Mouse (Mus musculus): ENCODE data around the gene Olfr818. TPM values are rescaled to one million over a fixed set of nuclear protein-coding genes. Genes with fewer than 3 reads are reported as not detected.

The Olfr818 gene
- polyA plus RNA-seq (2012; rRNA removed) = not detected in 2 replicates

GRCm38 (mm10) chr10:129949000-129949399 lies at the start of gene Olfr818:
TSS of gene Olfr818 (minus strand) at chr10:129949100.

GRCm38 (mm10) chr10:129984962-129985361 lies 36.1 kb upstream of the Olfr818 start, which contains the start of gene Gm10310:
TSS of gene Gm10310 (minus strand) at chr10:129985062.

GRCm38 (mm10) chr10:129976040-129976439 lies 27.1 kb upstream of the Olfr818 start, which contains the start of gene Olfr247:
TSS of gene Olfr247 (minus strand) at chr10:129976140.

DNA sequence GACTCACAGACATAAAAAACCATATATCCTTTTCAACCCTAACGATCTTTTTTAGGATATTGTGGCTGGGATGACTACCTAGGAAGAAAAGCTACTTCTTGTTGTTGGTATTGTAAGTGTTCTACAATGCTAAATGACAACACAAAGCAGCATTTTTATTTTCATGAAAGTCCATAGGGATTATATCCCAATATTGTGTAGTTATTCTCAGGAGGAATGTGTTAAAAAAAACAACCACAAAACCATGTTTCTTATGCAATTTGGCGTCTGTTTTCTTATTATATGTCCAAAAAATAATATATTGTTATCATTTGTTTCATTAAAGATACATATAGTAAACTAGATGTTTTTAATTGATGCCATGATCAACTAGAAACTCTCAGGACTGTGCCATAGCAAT lies 18.3 kb upstream of the Olfr818 start, which contains the start of gene Olfr819:
Olfr819 (minus strand) TSS at position 101 of the 400 bp plus-strand sequence.

GRCm38 (mm10) chr10:129915497-129915896 lies 33.4 kb downstream of the Olfr818 start, which contains the start of gene Olfr816:
TSS of gene Olfr816 (minus strand) at chr10:129915597.

GRCm38 (mm10) chr10:129905767-129906166 lies 43.1 kb downstream of the Olfr818 start, which contains the start of gene Olfr815:
TSS of gene Olfr815 (minus strand) at chr10:129905867.

Other genes starting within 250 kb of the Olfr818 start
- not detected in 2 replicates for gene Olfr804, start 245.9 kb downstream of the Olfr818 start, polyA plus RNA-seq (2012; rRNA removed)
- gene Olfr805, start 219.7 kb downstream of the Olfr818 start, polyA plus RNA-seq (2012; rRNA removed) = not detected in 2 replicates
- gene Olfr806, start 207.2 kb downstream of the Olfr818 start, polyA plus RNA-seq (2012; rRNA removed) = not detected in 2 replicates
- not detected in 2 replicates for gene Olfr807, start 191.3 kb downstream of the Olfr818 start, polyA plus RNA-seq (2012; rRNA removed)
- not detected in 2 replicates for gene Olfr808, start 183.6 kb downstream of the Olfr818 start, polyA plus RNA-seq (2012; rRNA removed)
- not detected in 2 replicates for gene Olfr809, start 174.5 kb downstream of the Olfr818 start, polyA plus RNA-seq (2012; rRNA removed)
- not detected in 2 replicates for gene Olfr810, start 154.2 kb downstream of the Olfr818 start, polyA plus RNA-seq (2012; rRNA removed)
- gene Olfr811, start 144.7 kb downstream of the Olfr818 start, polyA plus RNA-seq (2012; rRNA removed) = not detected in 2 replicates
- not detected in 2 replicates for gene Olfr812, start 103.0 kb downstream of the Olfr818 start, polyA plus RNA-seq (2012; rRNA removed)
- not detected in 2 replicates for gene Olfr813, start 93.7 kb downstream of the Olfr818 start, polyA plus RNA-seq (2012; rRNA removed)
- not detected in 2 replicates for gene Olfr814, start 69.2 kb downstream of the Olfr818 start, polyA plus RNA-seq (2012; rRNA removed)
- gene Olfr815, start 43.2 kb downstream of the Olfr818 start, polyA plus RNA-seq (2012; rRNA removed) = not detected in 2 replicates
- not detected in 2 replicates for gene Olfr816, start 33.5 kb downstream of the Olfr818 start, polyA plus RNA-seq (2012; rRNA removed)
- gene Olfr819, start 18.2 kb upstream of the Olfr818 start, polyA plus RNA-seq (2012; rRNA removed) = not detected in 2 replicates
- not detected in 2 replicates for gene Olfr247, start 27.0 kb upstream of the Olfr818 start, polyA plus RNA-seq (2012; rRNA removed)
- gene Gm10310, start 36.0 kb upstream of the Olfr818 start, polyA plus RNA-seq (2012; rRNA removed) = not detected in 2 replicates
- not detected in 2 replicates for gene Olfr820, start 63.5 kb upstream of the Olfr818 start, polyA plus RNA-seq (2012; rRNA removed)
- gene Olfr821, start 81.2 kb upstream of the Olfr818 start, polyA plus RNA-seq (2012; rRNA removed) = not detected in 2 replicates
- not detected in 2 replicates for gene Olfr822, start 122.1 kb upstream of the Olfr818 start, polyA plus RNA-seq (2012; rRNA removed)
- not detected in 2 replicates for gene Olfr823, start 166.3 kb upstream of the Olfr818 start, polyA plus RNA-seq (2012; rRNA removed)
- gene Olfr824, start 180.9 kb upstream of the Olfr818 start, polyA plus RNA-seq (2012; rRNA removed) = not detected in 2 replicates
- not detected in 2 replicates for gene Olfr825, start 217.7 kb upstream of the Olfr818 start, polyA plus RNA-seq (2012; rRNA removed)
- gene Olfr826, start 235.1 kb upstream of the Olfr818 start, polyA plus RNA-seq (2012; rRNA removed) = not detected in 2 replicates

All from colon, adult 2 months (tissue).